Mouse (Mus musculus) intestine, postnatal 0 days (tissue): ENCODE measurements around the gene Vps26a. TPM values are rescaled to one million over a fixed set of nuclear protein-coding genes. Genes with fewer than 3 reads are reported as not detected.
A peak's percentile ranks its signal among the peaks of the same experiment; 100 is the strongest.

Experiments
- ATAC-seq: fragments of 200-750 bp; cut with Nextera tagmentation; 2 replicates; pipeline ENCODE4 v1.8.0; 2017; ENCODE audit warnings: mild to moderate bottlenecking, moderate TSS enrichment, moderate library complexity
- H3K27ac ChIP-seq: fragments of 300-500 bp; sonication (generic); 2 replicates; pipeline ENCODE4 v1.5.1; 2014; ENCODE audit warnings: mild to moderate bottlenecking, low read depth, low read length, moderate library complexity
- H3K27me3 ChIP-seq: fragments of 300-500 bp; sonication (generic); replicated peaks from 2 replicates; pipeline ENCODE4 v1.6.1; 2014; ENCODE audit warnings: low read length, mixed read lengths; ENCODE audit not compliant: control insufficient read depth, insufficient read depth
- H3K36me3 ChIP-seq: fragments of 300-500 bp; sonication (generic); 2 replicates; pipeline ENCODE4 v1.6.1; 2014; ENCODE audit warnings: mild to moderate bottlenecking, moderate library complexity; ENCODE audit not compliant: control insufficient read depth, insufficient read depth
- H3K4me1 ChIP-seq: fragments of 300-500 bp; sonication (generic); replicated peaks from 2 replicates; pipeline ENCODE4 v1.6.1; 2014; ENCODE audit warnings: antibody characterized with exemption, low read length, mixed read lengths; ENCODE audit not compliant: control insufficient read depth, insufficient read depth
- H3K4me2 ChIP-seq: fragments of 300-500 bp; sonication (generic); replicated peaks from 2 replicates; pipeline ENCODE4 v1.6.1; 2014; ENCODE audit warnings: low read depth, mild to moderate bottlenecking, moderate library complexity
- H3K4me3 ChIP-seq: fragments of 300-500 bp; sonication (generic); 2 replicates; pipeline ENCODE4 v1.5.1; 2014; ENCODE audit warnings: low read depth, low read length
- H3K9ac ChIP-seq: fragments of 300-500 bp; sonication (generic); 2 replicates; pipeline ENCODE4 v1.6.1; 2014; ENCODE audit warnings: mild to moderate bottlenecking, low read depth, low read length
- H3K9me3 ChIP-seq: fragments of 300-500 bp; sonication (generic); 2 replicates; pipeline ENCODE4 v1.6.1; 2016; ENCODE audit warnings: mixed run types; ENCODE audit not compliant: control insufficient read depth
- CTCF ChIP-seq: sonication (generic); IDR thresholded peaks from 2 replicates; pipeline ENCODE4 v1.5.1; 2016; ENCODE audit warnings: low read depth, mild to moderate bottlenecking, control low read depth, antibody characterized with exemption, moderate library complexity
- WGBS: fragments of 180-500 bp; shearing (Covaris S2); extraction: QIAGEN DNeasy Blood & Tissue Kit; methylation state at CpG from one replicate; pipeline ENCODE4 v1.1.7; 2014; 5-methylcytosine and 5-hydroxymethylcytosine counted together
- polyA plus RNA-seq: library from polyadenylated mRNA; unstranded; fragments of >200 nt; fragmentation: Nextera tagmentation; extraction: Ambion mirVana; gene quantifications from 2 replicates; pipeline ENCODE4 v1.2.1, GENCODE M21; 2015

Gene Vps26a
- polyA plus RNA-seq, 1 experiment from 2014 or later, result 102 TPM

DNA sequence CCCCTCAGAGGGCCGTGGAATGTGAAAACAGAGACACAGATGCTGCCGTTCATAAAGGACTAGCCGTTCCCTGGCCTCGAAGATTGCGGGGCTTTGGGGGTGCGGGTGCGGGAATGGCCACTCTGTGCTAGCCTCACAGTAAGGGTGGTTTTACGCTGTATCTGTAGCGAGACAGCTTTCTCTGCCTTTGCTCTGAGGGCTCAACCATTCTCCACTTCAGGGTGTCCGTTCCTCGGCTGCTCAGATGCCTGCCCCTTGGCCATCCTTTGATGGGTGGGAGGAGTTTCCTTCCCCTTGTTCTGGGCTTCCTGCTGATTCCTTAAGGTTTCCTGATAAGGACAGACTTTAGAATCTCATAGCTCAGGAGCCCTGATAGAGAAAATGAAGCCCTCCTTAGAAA is 21.9 kb upstream of the Vps26a start:
- peak overlapping the region; percentile 59 for H3K4me2 ChIP-seq
- H3K27me3 ChIP-seq, result peaks cover 5% of the 10 kb centered on the region; the same call in 1 of the 2 replicates
- no peaks in the 10 kb centered on the region for H3K9me3 ChIP-seq
- WGBS, result 4% methylated on average over 11 of the region's 11 CpGs
- H3K4me3 ChIP-seq, result peak overlapping the region; percentile 30
- H3K36me3 ChIP-seq, result no peaks in the 10 kb centered on the region
- TF ChIP-seq CTCF, result no peak
- H3K9ac ChIP-seq, result no peak overlapping the region
- H3K4me1 ChIP-seq, result no peaks in the 10 kb centered on the region
- no peak for ATAC-seq
- H3K27ac ChIP-seq, result peak overlapping the region; percentile 21

DNA sequence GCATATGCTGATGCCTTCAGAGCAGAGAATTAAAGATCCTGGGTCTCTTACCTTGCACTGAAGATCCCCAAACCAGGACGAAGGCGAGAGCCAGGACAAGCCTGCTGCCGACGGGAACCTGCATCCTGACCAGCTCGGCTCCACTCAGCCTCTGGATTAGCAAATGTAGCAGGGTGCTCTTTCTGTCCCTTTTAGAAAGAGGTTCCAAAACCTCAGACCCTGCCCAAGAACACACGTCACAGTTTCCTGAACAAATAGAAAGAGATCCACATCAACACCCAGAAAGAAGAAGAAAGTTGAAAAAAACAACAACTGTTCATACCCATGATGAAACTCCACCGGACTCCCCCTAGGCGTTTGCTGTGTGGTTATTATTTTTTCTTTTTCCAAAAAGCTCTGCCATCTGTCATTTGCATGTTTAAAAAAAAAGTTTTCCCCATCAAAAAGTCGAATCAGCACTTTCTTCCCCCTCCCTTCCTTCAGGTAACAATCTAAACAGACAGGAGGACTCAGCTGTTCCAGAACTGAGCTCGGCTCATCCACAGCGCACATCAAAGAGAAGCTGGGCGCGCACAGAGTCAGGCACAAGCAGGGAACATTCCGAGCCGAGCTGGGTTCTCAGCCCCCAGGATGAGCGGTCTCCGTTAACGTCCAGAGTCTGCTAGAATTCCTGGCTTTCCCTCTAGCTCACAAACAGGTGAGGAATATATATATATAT is 21.1 kb upstream of the Vps26a start:
- Histone ChIP-seq H3K9ac (no peak overlapping the region), H3K4me1 (no peaks in the 10 kb centered on the region), H3K27me3 (peaks cover 5% of the 10 kb centered on the region; the same call in 1 of the 2 replicates), H3K36me3 (no peaks in the 10 kb centered on the region), H3K4me2 (peak overlapping the region; percentile 59), H3K4me3 (peak overlapping the region; percentile 30), H3K27ac (0 out of 2 replicates have a peak overlapping the region, but pooled peaks have one; percentile 21), H3K9me3 (no peaks in the 10 kb centered on the region)
- no peak for TF ChIP-seq CTCF
- WGBS, result 15% methylated on average over 18 of the region's 18 CpGs
- ATAC-seq, result no peak

DNA sequence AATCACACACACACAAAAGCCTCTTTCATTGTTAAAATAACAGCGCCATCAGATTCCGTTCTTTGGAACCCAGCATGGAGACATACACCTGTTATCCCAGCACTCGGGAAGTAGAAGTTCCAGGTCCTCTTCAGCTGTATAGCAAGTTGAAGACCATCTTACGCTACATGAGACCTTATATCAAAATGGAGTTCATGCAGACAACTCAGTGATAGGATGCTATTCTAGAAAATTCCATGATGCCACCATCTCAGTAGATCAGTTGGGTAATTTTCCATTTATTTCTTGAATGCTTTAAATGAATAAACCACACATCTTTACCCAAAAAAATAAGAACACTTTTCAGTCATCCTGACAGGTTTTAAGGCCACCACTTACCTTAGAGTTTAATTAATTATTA is 20.5 kb upstream of the Vps26a start:
- Histone ChIP-seq H3K9ac (no peak overlapping the region), H3K4me1 (no peaks in the 10 kb centered on the region), H3K27me3 (peaks cover 5% of the 10 kb centered on the region; the same call in 1 of the 2 replicates), H3K4me3 (no peak overlapping the region), H3K36me3 (no peaks in the 10 kb centered on the region), H3K4me2 (peak overlapping the region; percentile 59; the same call in 1 of the 2 replicates), H3K27ac (no peak overlapping the region), H3K9me3 (no peaks in the 10 kb centered on the region)
- 90% methylated on average over 4 of the region's 4 CpGs for WGBS
- TF ChIP-seq CTCF, result no peak
- no peak for ATAC-seq

DNA sequence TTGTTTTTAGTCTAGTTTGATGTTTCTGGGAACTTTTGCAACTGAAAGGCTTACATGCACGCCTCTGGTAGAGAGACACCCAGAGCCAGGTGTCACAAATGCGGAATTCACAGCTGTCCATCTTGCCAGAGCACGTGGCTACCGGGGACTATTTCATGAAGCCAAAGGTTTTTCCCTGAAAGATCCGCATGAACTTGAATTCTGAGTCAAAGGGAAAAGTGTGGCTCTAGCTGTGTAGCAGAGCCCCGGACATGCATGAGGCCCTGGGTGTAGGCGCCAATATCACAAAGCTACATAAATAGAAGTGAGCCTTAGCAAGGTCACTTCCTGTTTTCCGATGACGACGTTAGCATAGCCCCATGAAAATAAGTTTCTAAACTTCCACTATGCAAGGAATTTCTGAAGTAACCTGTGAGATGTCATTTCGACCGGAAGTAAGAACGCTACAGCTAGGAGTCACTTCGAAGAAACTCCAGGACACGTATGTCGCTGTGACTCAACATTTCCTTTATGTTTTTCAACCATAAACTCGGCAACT is 19.5 kb upstream of the Vps26a start:
- H3K27ac ChIP-seq, result no peak overlapping the region
- no peaks in the 10 kb centered on the region for H3K4me1 ChIP-seq
- 75% methylated on average over 17 of the region's 17 CpGs for WGBS
- H3K9ac ChIP-seq, result no peak overlapping the region
- no peak for ATAC-seq
- no peak overlapping the region for H3K4me3 ChIP-seq
- no peaks in the 10 kb centered on the region for H3K9me3 ChIP-seq
- peaks cover 5% of the 10 kb centered on the region; the same call in 1 of the 2 replicates for H3K27me3 ChIP-seq
- no peak for TF ChIP-seq CTCF
- H3K36me3 ChIP-seq, result no peaks in the 10 kb centered on the region
- H3K4me2 ChIP-seq, result no peak overlapping the region

DNA sequence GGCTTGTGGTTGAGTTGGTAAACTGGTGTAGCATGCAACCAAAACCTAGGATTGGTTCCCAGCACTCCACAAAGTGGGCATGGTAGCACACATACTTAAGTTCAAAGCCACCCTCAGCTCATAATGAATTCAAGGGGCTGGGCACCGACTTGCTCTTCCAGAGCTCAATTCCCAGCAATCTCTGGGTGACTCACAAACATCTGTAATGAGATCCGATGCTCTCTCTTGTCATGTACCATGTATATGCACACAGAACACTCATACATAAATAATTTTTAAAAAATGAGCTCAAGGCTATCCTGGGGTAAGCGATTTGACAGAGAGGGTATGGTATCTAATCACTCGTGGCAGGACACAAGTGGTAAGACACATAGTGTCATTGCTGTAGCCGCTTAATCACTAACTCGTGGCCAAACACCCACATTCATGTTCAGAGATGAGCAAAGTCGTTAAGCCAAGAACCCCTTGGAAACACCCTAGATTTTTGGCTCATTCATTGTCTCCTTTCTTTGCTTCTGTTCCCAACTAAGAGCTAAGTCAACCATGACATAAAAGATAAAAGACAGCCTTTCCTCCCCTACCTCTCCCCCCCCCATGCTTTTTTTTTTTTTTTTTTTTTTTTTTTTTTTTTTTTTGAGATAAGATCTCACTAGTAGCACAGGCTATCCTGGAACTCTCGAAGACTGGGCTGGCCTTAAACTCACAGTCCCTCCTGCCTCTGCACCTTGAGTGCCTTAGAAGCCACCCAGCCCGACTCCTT is 18.8 kb upstream of the Vps26a start:
- Histone ChIP-seq H3K9ac (no peak overlapping the region), H3K27ac (no peak overlapping the region), H3K27me3 (peaks cover 5% of the 10 kb centered on the region; the same call in 1 of the 2 replicates), H3K4me3 (no peak overlapping the region), H3K4me1 (no peaks in the 10 kb centered on the region), H3K4me2 (no peak overlapping the region), H3K9me3 (no peaks in the 10 kb centered on the region), H3K36me3 (no peaks in the 10 kb centered on the region)
- ATAC-seq, result no peak
- no peak for TF ChIP-seq CTCF
- WGBS, result 81% methylated on average over 9 of the region's 9 CpGs
